Mouse (Mus musculus) hindbrain, embryonic 12.5 days (tissue): ENCODE results near the gene Atp6v0a1. TPM values are rescaled to one million over a fixed set of nuclear protein-coding genes. Genes with fewer than 3 reads are reported as not detected.
A peak's percentile ranks its signal among the peaks of the same experiment; 100 is the strongest.

Source experiments
- ATAC-seq: fragments of 200-750 bp; cut with Nextera tagmentation; 2 replicates; pipeline ENCODE4 v1.8.0; 2017; ENCODE audit warnings: moderate TSS enrichment; ENCODE audit not compliant: low FRiP score
- H3K27ac ChIP-seq: fragments of 300-500 bp; sonication (generic); 2 replicates; pipeline ENCODE4 v1.5.1; 2016; ENCODE audit warnings: mild to moderate bottlenecking
- H3K27me3 ChIP-seq: fragments of 300-500 bp; sonication (generic); 2 replicates; pipeline ENCODE4 v1.6.1; 2016; ENCODE audit warnings: mild to moderate bottlenecking
- H3K36me3 ChIP-seq: fragments of 300-500 bp; sonication (generic); 2 replicates; pipeline ENCODE4 v1.6.1; 2016; ENCODE audit warnings: mild to moderate bottlenecking
- H3K4me1 ChIP-seq: fragments of 300-500 bp; sonication (generic); 2 replicates; pipeline ENCODE4 v1.6.1; 2016
- H3K4me2 ChIP-seq: fragments of 300-500 bp; sonication (generic); replicated peaks from 2 replicates; pipeline ENCODE4 v1.6.1; 2016; ENCODE audit warnings: mild to moderate bottlenecking
- H3K4me3 ChIP-seq: fragments of 300-500 bp; sonication (generic); 2 replicates; pipeline ENCODE4 v1.5.1; 2016; ENCODE audit warnings: mild to moderate bottlenecking
- H3K9ac ChIP-seq: fragments of 300-500 bp; sonication (generic); 2 replicates; pipeline ENCODE4 v1.6.1; 2016; ENCODE audit warnings: mild to moderate bottlenecking, moderate library complexity
- H3K9me3 ChIP-seq: fragments of 300-500 bp; sonication (generic); replicated peaks from 2 replicates; pipeline ENCODE4 v1.6.1; 2016; ENCODE audit warnings: mild to moderate bottlenecking
- WGBS: fragments of 180-500 bp; shearing (Covaris S2); methylation state at CpG from one replicate; pipeline ENCODE4 v1.1.7; 2016; 5-methylcytosine and 5-hydroxymethylcytosine counted together
- polyA plus RNA-seq: library from polyadenylated mRNA; unstranded; fragments of >200 nt; fragmentation: Nextera tagmentation; extraction: Ambion mirVana; gene quantifications from 2 replicates; pipeline ENCODE4 v1.2.1, GENCODE M21; 2016

Atp6v0a1 gene
- polyA plus RNA-seq, 1 experiment from 2014 or later = 70.2 TPM

GRCm38 (mm10) chr11:101057860-101058259, 48.6 kb downstream of the Atp6v0a1 start:
- no peak overlapping the region for H3K4me3 ChIP-seq
- WGBS = 42% methylated on average over 5 of the region's 5 CpGs
- no peaks in the 10 kb centered on the region for H3K27me3 ChIP-seq

GRCm38 (mm10) chr11:101058726-101059125, 49.5 kb downstream of the Atp6v0a1 start:
- H3K9me3 ChIP-seq = no peaks in the 10 kb centered on the region
- 82% methylated on average over 5 of the region's 5 CpGs for WGBS
- peaks cover 89% of the 10 kb centered on the region for H3K36me3 ChIP-seq
- H3K4me2 ChIP-seq = no peak overlapping the region
- 0 out of 2 replicates have a peak overlapping the region, but pooled peaks have one; percentile 27 for H3K9ac ChIP-seq
- no peak overlapping the region for H3K4me3 ChIP-seq
- no peak for ATAC-seq
- H3K27ac ChIP-seq = peak overlapping the region; percentile 76; the same call in 1 of the 2 replicates
- no peaks in the 10 kb centered on the region for H3K27me3 ChIP-seq
- H3K4me1 ChIP-seq = peaks cover 10% of the 10 kb centered on the region

More at GRCm38 (mm10) chr11:101057860-101058259, 48.6 kb downstream of the Atp6v0a1 start:
- H3K27ac ChIP-seq = no peak overlapping the region
- H3K4me2 ChIP-seq = no peak overlapping the region
- peaks cover 1% of the 10 kb centered on the region; the same call in 1 of the 2 replicates for H3K4me1 ChIP-seq
- H3K36me3 ChIP-seq = peaks cover 89% of the 10 kb centered on the region
- no peaks in the 10 kb centered on the region for H3K9me3 ChIP-seq
- no peak for ATAC-seq
- no peak overlapping the region for H3K9ac ChIP-seq

GRCm38 (mm10) chr11:101059473-101059872, 50.2 kb downstream of the Atp6v0a1 start:
- no peak overlapping the region for H3K4me3 ChIP-seq
- peaks cover 90% of the 10 kb centered on the region for H3K36me3 ChIP-seq
- no peaks in the 10 kb centered on the region for H3K9me3 ChIP-seq
- H3K4me2 ChIP-seq = no peak overlapping the region
- no peaks in the 10 kb centered on the region for H3K27me3 ChIP-seq
- H3K4me1 ChIP-seq = peaks cover 16% of the 10 kb centered on the region
- 72% methylated on average over 10 of the region's 10 CpGs for WGBS
- H3K27ac ChIP-seq = peak overlapping the region; percentile 76
- no peak overlapping the region for H3K9ac ChIP-seq
- ATAC-seq = no peak

GRCm38 (mm10) chr11:101060126-101060525, 50.9 kb downstream of the Atp6v0a1 start:
- no peak for ATAC-seq
- 69% methylated on average over 8 of the region's 8 CpGs for WGBS
- no peak overlapping the region for H3K4me2 ChIP-seq
- peak overlapping the region; percentile 76 for H3K27ac ChIP-seq
- no peaks in the 10 kb centered on the region for H3K9me3 ChIP-seq
- H3K9ac ChIP-seq = no peak overlapping the region
- H3K27me3 ChIP-seq = no peaks in the 10 kb centered on the region
- peaks cover 85% of the 10 kb centered on the region for H3K36me3 ChIP-seq
- H3K4me3 ChIP-seq = no peak overlapping the region
- peaks cover 16% of the 10 kb centered on the region for H3K4me1 ChIP-seq

- no peak overlapping the region for H3K4me2 ChIP-seq
- H3K27me3 ChIP-seq = no peaks in the 10 kb centered on the region
- peaks cover 16% of the 10 kb centered on the region for H3K4me1 ChIP-seq
- 93% methylated on average over 5 of the region's 5 CpGs for WGBS
- peaks cover 79% of the 10 kb centered on the region for H3K36me3 ChIP-seq
- no peak overlapping the region for H3K9ac ChIP-seq
- H3K9me3 ChIP-seq = no peaks in the 10 kb centered on the region
- H3K4me3 ChIP-seq = no peak overlapping the region
- H3K27ac ChIP-seq = no peak overlapping the region
- no peak for ATAC-seq
Measured at GRCm38 (mm10) chr11:101061049-101061448, 51.8 kb downstream of the Atp6v0a1 start.

- no peaks in the 10 kb centered on the region for H3K27me3 ChIP-seq
- H3K4me3 ChIP-seq = no peak overlapping the region
- no peaks in the 10 kb centered on the region for H3K9me3 ChIP-seq
- 75% methylated on average over 12 of the region's 12 CpGs for WGBS
- H3K27ac ChIP-seq = peak overlapping the region; percentile 71
- H3K4me1 ChIP-seq = peaks cover 19% of the 10 kb centered on the region
- H3K4me2 ChIP-seq = no peak overlapping the region
- ATAC-seq = no peak
- no peak overlapping the region for H3K9ac ChIP-seq
- peaks cover 68% of the 10 kb centered on the region for H3K36me3 ChIP-seq
Measured at GRCm38 (mm10) chr11:101062165-101062884, 53.1 kb downstream of the Atp6v0a1 start.

- Histone ChIP-seq H3K27me3 (no peaks in the 10 kb centered on the region), H3K9me3 (no peaks in the 10 kb centered on the region), H3K4me3 (no peak overlapping the region), H3K36me3 (peaks cover 61% of the 10 kb centered on the region), H3K4me2 (no peak overlapping the region), H3K4me1 (peaks cover 19% of the 10 kb centered on the region), H3K27ac (peak overlapping the region; percentile 71), H3K9ac (peak overlapping the region; percentile 27; the same call in 1 of the 2 replicates)
- WGBS = 80% methylated on average over 14 of the region's 14 CpGs
- no peak for ATAC-seq
Measured at GRCm38 (mm10) chr11:101062971-101063675, 53.9 kb downstream of the Atp6v0a1 start.

GRCm38 (mm10) chr11:101063676-101064327, 54.5 kb downstream of the Atp6v0a1 start:
- Histone ChIP-seq H3K4me2 (no peak overlapping the region), H3K27ac (peak overlapping the region; percentile 71), H3K27me3 (0 out of 2 replicates have a peak, but pooled peaks cover 2% of the 10 kb centered on the region), H3K4me3 (no peak overlapping the region), H3K9me3 (no peaks in the 10 kb centered on the region), H3K36me3 (peaks cover 54% of the 10 kb centered on the region), H3K9ac (peak overlapping the region; percentile 27), H3K4me1 (peaks cover 19% of the 10 kb centered on the region)
- no peak for ATAC-seq
- 53% methylated on average over 12 of the region's 12 CpGs for WGBS

GRCm38 (mm10) chr11:101064462-101064861, 55.2 kb downstream of the Atp6v0a1 start:
- peak overlapping the region; percentile 71 for H3K27ac ChIP-seq
- H3K4me2 ChIP-seq = no peak overlapping the region
- H3K36me3 ChIP-seq = peaks cover 48% of the 10 kb centered on the region
- H3K27me3 ChIP-seq = 0 out of 2 replicates have a peak, but pooled peaks cover 2% of the 10 kb centered on the region
- H3K9ac ChIP-seq = no peak overlapping the region
- peaks cover 19% of the 10 kb centered on the region for H3K4me1 ChIP-seq
- 86% methylated on average over 4 of the region's 4 CpGs for WGBS
- no peaks in the 10 kb centered on the region for H3K9me3 ChIP-seq
- no peak overlapping the region for H3K4me3 ChIP-seq
- ATAC-seq = no peak

- 0 out of 2 replicates have a peak, but pooled peaks cover 2% of the 10 kb centered on the region for H3K27me3 ChIP-seq
- no peak overlapping the region for H3K4me3 ChIP-seq
- H3K4me2 ChIP-seq = no peak overlapping the region
- no peak overlapping the region for H3K27ac ChIP-seq
- no peak overlapping the region for H3K9ac ChIP-seq
- peaks cover 19% of the 10 kb centered on the region for H3K4me1 ChIP-seq
- 96% methylated on average over 9 of the region's 9 CpGs for WGBS
- no peaks in the 10 kb centered on the region for H3K9me3 ChIP-seq
- no peak for ATAC-seq
- peaks cover 43% of the 10 kb centered on the region for H3K36me3 ChIP-seq
Measured at GRCm38 (mm10) chr11:101065002-101065401, 55.8 kb downstream of the Atp6v0a1 start.

- no peaks in the 10 kb centered on the region for H3K9me3 ChIP-seq
- H3K4me1 ChIP-seq = peaks cover 27% of the 10 kb centered on the region
- ATAC-seq = no peak
- H3K4me3 ChIP-seq = peak overlapping the region; percentile 23
- H3K9ac ChIP-seq = peak overlapping the region; percentile 40; the same call in 1 of the 2 replicates
- peaks cover 9% of the 10 kb centered on the region for H3K27me3 ChIP-seq
- H3K4me2 ChIP-seq = peak overlapping the region; percentile 53
- H3K27ac ChIP-seq = no peak overlapping the region
- 25% methylated on average over 18 of the region's 18 CpGs for WGBS
- peaks cover 26% of the 10 kb centered on the region for H3K36me3 ChIP-seq
Measured at GRCm38 (mm10) chr11:101066549-101067412, 57.5 kb downstream of the Atp6v0a1 start.
